Mouse (Mus musculus) embryonic facial prominence, embryonic 10.5 days (tissue): ENCODE results near the gene Rims3. TPM values are rescaled to one million over a fixed set of nuclear protein-coding genes. Genes with fewer than 3 reads are reported as not detected.
A peak's percentile ranks its signal among the peaks of the same experiment; 100 is the strongest.

Experiments
- DNase-seq: peaks from one replicate; pipeline ENCODE4 v3.0.0-alpha.2; 2017; ENCODE audit warnings: low spot score
- H3K27ac ChIP-seq: fragments of 300-500 bp; sonication (generic); replicated peaks from 2 replicates; pipeline ENCODE4 v1.5.1; 2016; ENCODE audit warnings: mild to moderate bottlenecking
- H3K27me3 ChIP-seq: fragments of 300-500 bp; sonication (generic); replicated peaks from 2 replicates; pipeline ENCODE4 v1.6.1; 2016; ENCODE audit warnings: low read depth, mild to moderate bottlenecking; ENCODE audit not compliant: poor library complexity, severe bottlenecking
- H3K36me3 ChIP-seq: fragments of 300-500 bp; sonication (generic); replicated peaks from 2 replicates; pipeline ENCODE4 v1.6.1; 2016; ENCODE audit warnings: mild to moderate bottlenecking, moderate library complexity
- H3K4me1 ChIP-seq: fragments of 300-500 bp; sonication (generic); 2 replicates; pipeline ENCODE4 v1.6.1; 2016
- H3K4me3 ChIP-seq: fragments of 300-500 bp; sonication (generic); 2 replicates; pipeline ENCODE4 v1.5.1; 2016; ENCODE audit warnings: mild to moderate bottlenecking, moderate library complexity
- H3K9me3 ChIP-seq: fragments of 300-500 bp; sonication (generic); 2 replicates; pipeline ENCODE4 v1.6.1; 2016; ENCODE audit warnings: mild to moderate bottlenecking
- WGBS: fragments of 180-500 bp; shearing (Covaris S2); methylation state at CpG from one replicate; pipeline ENCODE4 v1.1.7; 2016; 5-methylcytosine and 5-hydroxymethylcytosine counted together
- polyA plus RNA-seq: library from polyadenylated mRNA; unstranded; fragments of >200 nt; fragmentation: Nextera tagmentation; extraction: Ambion mirVana; gene quantifications from 2 replicates; pipeline ENCODE4 v1.2.1, GENCODE M21; 2016

The Rims3 gene
- 1.8 and 2.4 TPM in 2 replicates for polyA plus RNA-seq

GRCm38 (mm10) chr4:120854588-120855319 lies at the start of gene Rims3:
Gene Rims3, plus strand, starts transcription at chr4:120854816.
- Histone ChIP-seq H3K4me1 (peaks cover 23% of the 10 kb centered on the region), H3K36me3 (no peaks in the 10 kb centered on the region), H3K27me3 (peaks cover 74% of the 10 kb centered on the region), H3K27ac (peak within 1 kb of the TSS; percentile 69), H3K9me3 (peaks cover 7% of the 10 kb centered on the region; the same call in 1 of the 2 replicates), H3K4me3 (peak within 1 kb of the TSS; percentile 74)
- 1% methylated on average over 68 of the region's 68 CpGs for WGBS
- DNase-seq = peak; percentile 80

- Histone ChIP-seq H3K4me3 (no peak overlapping the region), H3K4me1 (peaks cover 4% of the 10 kb centered on the region; the same call in 1 of the 2 replicates), H3K27me3 (no peaks in the 10 kb centered on the region), H3K9me3 (no peaks in the 10 kb centered on the region), H3K36me3 (peaks cover 19% of the 10 kb centered on the region), H3K27ac (no peak overlapping the region)
- DNase-seq = no peak
Observed at GRCm38 (mm10) chr4:120805816-120806215, 48.8 kb upstream of the Rims3 start.

- WGBS = 38% methylated on average over 1 of the region's 1 CpGs
- H3K27ac ChIP-seq = peak overlapping the region; percentile 92
Observed at GRCm38 (mm10) chr4:120813762-120814161, 40.9 kb upstream of the Rims3 start.

GRCm38 (mm10) chr4:120814171-120814570 lies 40.4 kb upstream of the Rims3 start:
- peak overlapping the region; percentile 92 for H3K27ac ChIP-seq
- 52% methylated on average over 4 of the region's 4 CpGs for WGBS
- H3K36me3 ChIP-seq = no peaks in the 10 kb centered on the region
- H3K4me3 ChIP-seq = peak overlapping the region; percentile 65
- peaks cover 53% of the 10 kb centered on the region for H3K4me1 ChIP-seq
- no peaks in the 10 kb centered on the region for H3K9me3 ChIP-seq
- peak; percentile 14 for DNase-seq
- H3K27me3 ChIP-seq = no peaks in the 10 kb centered on the region

More at GRCm38 (mm10) chr4:120813762-120814161, 40.9 kb upstream of the Rims3 start:
- H3K27me3 ChIP-seq = no peaks in the 10 kb centered on the region
- H3K4me1 ChIP-seq = peaks cover 53% of the 10 kb centered on the region
- no peaks in the 10 kb centered on the region for H3K36me3 ChIP-seq
- DNase-seq = no peak
- no peaks in the 10 kb centered on the region for H3K9me3 ChIP-seq
- peak overlapping the region; percentile 65 for H3K4me3 ChIP-seq

DNA sequence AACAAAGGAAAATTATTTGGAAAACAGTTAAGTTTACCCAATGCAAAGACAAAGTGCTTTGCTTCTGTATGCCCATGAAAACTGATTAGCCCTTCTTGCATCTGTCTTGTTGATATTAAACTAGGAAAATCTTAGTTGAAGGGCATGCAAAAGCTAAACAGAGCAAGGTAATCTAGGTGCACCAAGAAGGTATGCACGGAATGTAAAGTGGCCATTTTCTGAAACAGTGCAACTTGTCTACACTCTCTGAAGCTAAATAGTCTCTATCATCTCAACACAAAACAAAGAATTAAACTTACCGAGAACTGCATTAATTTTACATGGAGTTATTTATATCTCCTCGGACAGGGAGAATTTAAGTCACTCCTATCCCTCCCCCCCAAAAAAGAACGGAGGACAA lies 39.5 kb upstream of the Rims3 start:
- peak overlapping the region; percentile 65 for H3K4me3 ChIP-seq
- no peak for DNase-seq
- no peaks in the 10 kb centered on the region for H3K27me3 ChIP-seq
- 22% methylated on average over 4 of the region's 4 CpGs for WGBS
- no peaks in the 10 kb centered on the region for H3K9me3 ChIP-seq
- H3K27ac ChIP-seq = peak overlapping the region; percentile 92
- peaks cover 7% of the 10 kb centered on the region for H3K36me3 ChIP-seq
- peaks cover 53% of the 10 kb centered on the region for H3K4me1 ChIP-seq

- Histone ChIP-seq H3K9me3 (no peaks in the 10 kb centered on the region), H3K4me3 (peak overlapping the region; percentile 65), H3K27ac (peak overlapping the region; percentile 92), H3K4me1 (peaks cover 53% of the 10 kb centered on the region), H3K36me3 (peaks cover 7% of the 10 kb centered on the region), H3K27me3 (no peaks in the 10 kb centered on the region)
- WGBS = 10% methylated on average over 10 of the region's 10 CpGs
- DNase-seq = peak; percentile 83
Observed at GRCm38 (mm10) chr4:120815622-120816334, 38.8 kb upstream of the Rims3 start.

- 29% methylated on average over 3 of the region's 3 CpGs for WGBS
- Histone ChIP-seq H3K9me3 (no peaks in the 10 kb centered on the region), H3K27me3 (no peaks in the 10 kb centered on the region), H3K36me3 (peaks cover 7% of the 10 kb centered on the region), H3K4me3 (peak overlapping the region; percentile 65; the same call in 1 of the 2 replicates), H3K4me1 (peaks cover 46% of the 10 kb centered on the region), H3K27ac (peak overlapping the region; percentile 92)
- peak; percentile 49 for DNase-seq
Observed at GRCm38 (mm10) chr4:120817002-120817774, 37.4 kb upstream of the Rims3 start.

DNA sequence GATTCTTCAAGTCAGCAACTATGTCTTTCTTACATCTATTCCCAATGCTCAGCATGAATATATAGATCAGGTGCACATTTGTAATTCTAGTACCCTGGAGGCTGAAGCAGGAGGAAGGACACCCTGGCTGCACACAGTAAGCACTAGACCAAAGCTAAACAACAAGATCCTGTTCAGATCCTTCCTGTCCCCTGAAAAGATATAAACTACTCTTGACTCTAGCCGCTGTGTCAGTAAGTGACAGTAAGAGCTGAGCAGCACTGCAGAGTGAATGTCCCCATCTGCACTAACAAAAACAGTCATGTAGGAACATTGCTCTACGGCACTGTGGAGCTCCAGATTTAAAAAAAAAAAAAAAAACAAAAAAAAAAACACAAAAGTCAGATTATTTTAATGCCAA lies 36.7 kb upstream of the Rims3 start:
- Histone ChIP-seq H3K27me3 (no peaks in the 10 kb centered on the region), H3K27ac (no peak overlapping the region), H3K4me3 (no peak overlapping the region), H3K4me1 (peaks cover 39% of the 10 kb centered on the region), H3K9me3 (no peaks in the 10 kb centered on the region), H3K36me3 (peaks cover 8% of the 10 kb centered on the region)
- DNase-seq = no peak
- 84% methylated on average over 2 of the region's 2 CpGs for WGBS

GRCm38 (mm10) chr4:120819296-120819695 lies 35.3 kb upstream of the Rims3 start:
- 83% methylated on average over 1 of the region's 1 CpGs for WGBS
- DNase-seq = no peak
- Histone ChIP-seq H3K27ac (no peak overlapping the region), H3K9me3 (no peaks in the 10 kb centered on the region), H3K36me3 (peaks cover 15% of the 10 kb centered on the region), H3K4me3 (no peak overlapping the region), H3K27me3 (no peaks in the 10 kb centered on the region), H3K4me1 (peaks cover 32% of the 10 kb centered on the region)

DNA sequence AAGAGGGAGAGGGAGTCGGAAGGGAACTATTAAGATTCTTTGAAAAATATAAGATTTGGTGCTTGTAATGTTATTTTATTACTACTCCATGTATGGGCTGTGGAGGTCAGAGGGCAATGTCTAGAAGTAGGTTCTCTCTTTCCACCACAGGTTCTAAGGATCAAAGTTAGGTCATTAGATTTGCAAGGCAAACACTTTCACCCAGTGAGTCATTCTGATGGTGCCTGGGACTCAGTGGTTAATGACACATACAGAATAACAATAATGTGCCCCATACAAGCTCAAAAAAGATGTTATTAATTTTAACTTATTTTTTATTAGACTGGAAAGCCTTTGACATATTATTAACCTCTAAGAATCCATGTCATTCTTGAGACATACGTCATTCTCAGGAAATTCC lies 34.7 kb upstream of the Rims3 start:
- 97% methylated on average over 2 of the region's 2 CpGs for WGBS
- no peak for DNase-seq
- no peak overlapping the region for H3K27ac ChIP-seq
- H3K36me3 ChIP-seq = peaks cover 15% of the 10 kb centered on the region
- no peaks in the 10 kb centered on the region for H3K27me3 ChIP-seq
- no peak overlapping the region for H3K4me3 ChIP-seq
- H3K9me3 ChIP-seq = no peaks in the 10 kb centered on the region
- H3K4me1 ChIP-seq = peaks cover 30% of the 10 kb centered on the region

DNA sequence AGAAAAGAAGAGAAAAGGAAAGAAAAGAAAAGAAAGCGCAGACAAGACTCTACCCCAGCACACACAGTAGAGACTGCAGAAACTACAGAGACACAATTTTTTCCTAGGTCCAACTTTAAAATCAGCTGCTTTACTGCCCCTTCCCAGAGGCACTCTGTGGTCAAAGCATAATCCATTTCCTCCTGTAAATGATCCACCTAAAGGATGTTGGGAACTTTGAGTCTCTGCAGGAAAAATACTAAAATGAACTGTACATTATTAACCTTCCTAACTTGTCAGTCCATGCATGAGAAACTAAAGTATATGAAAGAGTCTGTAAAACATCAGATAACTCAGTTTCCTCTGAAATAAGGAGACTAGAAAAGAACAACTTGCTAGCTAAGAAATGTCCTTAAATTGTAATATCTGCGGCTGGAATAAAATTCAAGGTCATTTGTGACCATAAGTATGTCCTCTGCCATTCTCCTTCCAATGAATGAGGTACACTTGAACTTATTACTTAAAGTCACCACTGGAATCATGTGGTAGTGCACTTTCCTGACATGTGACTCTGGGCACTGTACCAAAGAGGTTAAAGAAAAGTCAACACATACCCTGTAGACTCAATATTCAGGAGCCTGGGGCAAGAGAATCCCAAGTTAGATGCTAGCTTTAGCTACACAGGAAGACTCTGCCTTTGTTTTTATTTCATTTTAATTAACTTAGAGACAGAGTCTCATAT lies 32.3 kb upstream of the Rims3 start:
- Histone ChIP-seq H3K36me3 (peaks cover 15% of the 10 kb centered on the region), H3K4me3 (no peak overlapping the region), H3K4me1 (peaks cover 16% of the 10 kb centered on the region), H3K27ac (no peak overlapping the region), H3K9me3 (no peaks in the 10 kb centered on the region), H3K27me3 (no peaks in the 10 kb centered on the region)
- DNase-seq = no peak
- WGBS = 95% methylated on average over 2 of the region's 2 CpGs

- DNase-seq = peak; percentile 97
- peak overlapping the region; percentile 85 for H3K4me3 ChIP-seq
- H3K4me1 ChIP-seq = peaks cover 9% of the 10 kb centered on the region
- no peaks in the 10 kb centered on the region for H3K27me3 ChIP-seq
- H3K9me3 ChIP-seq = no peaks in the 10 kb centered on the region
- H3K36me3 ChIP-seq = peaks cover 8% of the 10 kb centered on the region
- under 1% methylated on average over 53 of the region's 53 CpGs for WGBS
- peak overlapping the region; percentile 100 for H3K27ac ChIP-seq
Observed at GRCm38 (mm10) chr4:120825100-120825553, 29.5 kb upstream of the Rims3 start.
